Comparison of ENCODE assay signal across 23 mouse cellular contexts in the genomic region with DNA sequence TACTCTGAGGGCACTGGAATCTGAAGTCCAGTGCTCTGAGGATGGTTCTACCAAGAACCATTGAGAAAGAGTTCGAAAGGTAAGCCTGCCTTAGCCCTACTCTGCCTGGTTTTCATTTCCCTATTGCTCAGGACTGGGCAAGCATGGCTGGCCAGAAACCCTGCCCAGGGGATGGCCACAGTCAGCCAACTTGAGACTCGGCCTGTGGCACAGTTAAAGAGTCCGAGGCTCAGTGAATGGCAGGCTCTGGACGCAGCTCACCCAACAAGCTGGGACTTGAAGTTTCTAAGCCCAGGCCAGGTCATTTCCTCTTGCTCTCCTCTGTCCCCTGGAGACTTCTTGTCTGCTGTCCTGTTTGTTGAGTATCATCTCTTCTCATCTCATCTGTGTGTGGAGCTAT. TPM values are rescaled to one million over a fixed set of nuclear protein-coding genes. Genes with fewer than 3 reads are reported as not detected.
A peak's percentile ranks its signal among the peaks of the same experiment; 100 is the strongest.
DNase-seq lines count a peak whose midpoint lies in the region; ATAC-seq lines count a peak whose summit lies in the region.
"Had no signal": no experiment of that assay in that cellular context is flagged by ENCODE, and none has a peak within 500 bp of the region (broad histone marks: within the 10 kb centered on the region; RNA-seq: fewer than 3 reads in every experiment).

No protein-coding gene starts in this region.

- DNase-seq in embryo, embryonic 9.5 days (ENCODE audit: extremely low spot score) = peak; percentile 14
- no peak for DNase-seq in embryo, embryonic 10.5 days (ENCODE audit: low spot score)
- DNase-seq in heart, embryonic 10.5 days (ENCODE audit: low spot score) = no peak
- no peak for DNase-seq in heart, postnatal 10 days
- peak; percentile 19 to 55 for DNase-seq in urinary bladder, postnatal 36 days (ENCODE audit: low spot score in 2 of 2)
- DNase-seq in urinary bladder, postnatal 10 days (ENCODE audit: low spot score) = no peak
- no peak for DNase-seq in frontal cortex, postnatal 25 days (ENCODE audit: low spot score in 2 of 2)

- intact Hi-C loops in heart, postnatal 10 days (cut with DNase I) = loop anchor here (1.0 to 10.0 kb wide), 3 partner anchors 302 to 434 kb away; a partner anchor contains a TSS

- H3K27ac ChIP-seq in heart, embryonic 10.5 days = peak overlapping the region; percentile 80; the same call in 1 of the 2 replicates
- no peak overlapping the region for H3K27ac ChIP-seq in limb, embryonic 13.5 days
- H3K27ac ChIP-seq: forebrain, embryonic 15.5 days; heart, embryonic 13.5 days; hindbrain, embryonic 14.5 days; hindbrain, postnatal 0 days had no signal

- H3K9me3 ChIP-seq in heart, embryonic 10.5 days = no peaks in the 10 kb centered on the region
- no peaks in the 10 kb centered on the region for H3K9me3 ChIP-seq in limb, embryonic 13.5 days
- H3K9me3 ChIP-seq: forebrain, embryonic 15.5 days; heart, embryonic 13.5 days had no signal

- no peak for ATAC-seq in limb, embryonic 13.5 days (ENCODE audit: low FRiP score, low read depth)
- ATAC-seq: intestine, embryonic 16.5 days had no signal

- H3K4me2 ChIP-seq in limb, embryonic 13.5 days (replicated peaks) = no peak overlapping the region
- H3K4me2 ChIP-seq: forebrain, embryonic 15.5 days; heart, embryonic 13.5 days; hindbrain, embryonic 14.5 days had no signal

- 0 out of 2 replicates have a peak overlapping the region, but pooled peaks have one; percentile 35 for H3K9ac ChIP-seq in limb, embryonic 13.5 days
- H3K9ac ChIP-seq: forebrain, embryonic 15.5 days; hindbrain, embryonic 14.5 days had no signal

- H3K4me1 ChIP-seq in heart, embryonic 10.5 days = peaks cover 76% of the 10 kb centered on the region
- H3K4me1 ChIP-seq in limb, embryonic 13.5 days = peaks cover 39% of the 10 kb centered on the region

- 81% methylated on average over 4 of the region's 4 CpGs for whole genome bisulfite sequencing in heart, embryonic 10.5 days
- 65% methylated on average over 4 of the region's 4 CpGs for WGBS in limb, embryonic 13.5 days

- no peaks in the 10 kb centered on the region for H3K36me3 ChIP-seq in heart, embryonic 10.5 days
- H3K36me3 ChIP-seq in limb, embryonic 13.5 days = no peaks in the 10 kb centered on the region
- H3K36me3 ChIP-seq: forebrain, embryonic 15.5 days; heart, embryonic 13.5 days had no signal

- peaks cover 36% of the 10 kb centered on the region; the same call in 1 of the 2 replicates for H3K27me3 ChIP-seq in heart, embryonic 10.5 days (ENCODE audit: insufficient read depth, poor library complexity, severe bottlenecking)
- peaks cover 20% of the 10 kb centered on the region; the same call in 1 of the 2 replicates for H3K27me3 ChIP-seq in limb, embryonic 13.5 days
- H3K27me3 ChIP-seq: forebrain, embryonic 15.5 days had no signal

- no peak overlapping the region for H3K4me3 ChIP-seq in heart, embryonic 10.5 days
- no peak overlapping the region for H3K4me3 ChIP-seq in limb, embryonic 13.5 days
- H3K4me3 ChIP-seq: forebrain, embryonic 15.5 days; heart, embryonic 13.5 days had no signal

RNA-seq across cellular contexts. Expression of a gene that starts 2.9 kb away (rescaled TPM):
- polyA plus RNA-seq in heart, embryonic 10.5 days (2016; fragmentation: Nextera tagmentation; extraction: Ambion mirVana) = 0.62 TPM in 1 of 2 replicates, not detected in the other
- total RNA-seq in heart, postnatal 10 days (2021) = not detected
- not detected in 2 replicates for polyA plus RNA-seq in limb, embryonic 13.5 days (2015; fragmentation: Nextera tagmentation; extraction: Ambion mirVana)
- total RNA-seq: adrenal gland, adult 2 months; adrenal gland, postnatal 14 days; ES-E14; gastrocnemius, adult 18-20 months; gastrocnemius, postnatal 25 days; hematopoietic stem cell, adult 5-6 weeks; hindbrain, postnatal 0 days had no signal
- polyA plus RNA-seq: activated CD4-positive, CD25-positive, alpha-beta regulatory T cell, adult 4 months; adrenal gland, adult 2 months; cortical plate, adult 2 months; embryonic facial prominence, embryonic 14.5 days; forebrain, embryonic 15.5 days; hindbrain, embryonic 14.5 days; inflammation-experienced regulatory T-cells, adult 6 months had no signal

RNA-seq across cellular contexts. Expression of a gene that starts 44.0 kb away (rescaled TPM):
- polyA plus RNA-seq in heart, embryonic 10.5 days (2016; fragmentation: Nextera tagmentation; extraction: Ambion mirVana) = 42.2 and 43.5 TPM in 2 replicates
- total RNA-seq in heart, postnatal 10 days (2021) = 10 to 100 TPM; 81.4 to 86.9 TPM
- 33.1 and 36.7 TPM in 2 replicates for polyA plus RNA-seq in limb, embryonic 13.5 days (2015; fragmentation: Nextera tagmentation; extraction: Ambion mirVana)

RNA-seq across cellular contexts. Expression of a gene that starts 44.6 kb away (rescaled TPM):
- 148 and 163 TPM in 2 replicates for polyA plus RNA-seq in heart, embryonic 10.5 days (2016; fragmentation: Nextera tagmentation; extraction: Ambion mirVana)
- 100 to 1,000 TPM in 1 of 2 experiments, 10 to 100 TPM in 1; 94.7 to 108 TPM for total RNA-seq in heart, postnatal 10 days (2021)
- 136 and 140 TPM in 2 replicates for polyA plus RNA-seq in limb, embryonic 13.5 days (2015; fragmentation: Nextera tagmentation; extraction: Ambion mirVana)

Comparison
In these comparisons a context has a peak if more than half of its experiments do, and no peak if none do; other contexts are left out.
1. DNase-seq: peak in embryo, embryonic 9.5 days (single experiment) and urinary bladder, postnatal 36 days (2 of 2); none in embryo, embryonic 10.5 days (single experiment), heart, embryonic 10.5 days (single experiment), heart, postnatal 10 days (0 of 2), urinary bladder, postnatal 10 days (single experiment) and frontal cortex, postnatal 25 days (0 of 2).